Mouse (Mus musculus): ENCODE data around the gene Kif1b. TPM values are rescaled to one million over a fixed set of nuclear protein-coding genes. Genes with fewer than 3 reads are reported as not detected.

The Kif1b gene
- total and polyA plus RNA-seq, 3 experiments = 8.8 to 20.2 (median 16.3) TPM

- Histone ChIP-seq H3K79me2 (ENCODE audit: control insufficient read depth, insufficient read depth, low read length, poor library complexity) (no peaks in the 10 kb centered on the region), H3K9ac (ENCODE audit: control insufficient read depth, low read depth, low read length, poor library complexity, severe bottlenecking) (no peak overlapping the region), H3K27ac (ENCODE audit: control insufficient read depth, low read depth, low read length) (no peak overlapping the region), H3K27me3 (ENCODE audit: control insufficient read depth in 1 of 2, insufficient read depth in 2 of 2, low read length in 2 of 2) (no peaks in the 10 kb centered on the region), H3K4me1 (ENCODE audit: control insufficient read depth in 1 of 2, insufficient read depth in 2 of 2, low read length in 2 of 2) (no peaks in the 10 kb centered on the region), H3K36me3 (ENCODE audit: control insufficient read depth in 1 of 2, insufficient read depth in 2 of 2, low read length in 2 of 2) (0 out of 4 replicates have a peak, but pooled peaks cover 0 to 2% of the 10 kb centered on the region in 2 experiments), H3K9me3 (replicated peaks; ENCODE audit: insufficient read depth, low read length) (no peaks in the 10 kb centered on the region), H3K4me3 (ENCODE audit: control insufficient read depth in 1 of 2, insufficient read depth in 1 of 2, low read depth in 2 of 2, low read length in 2 of 2) (no peak overlapping the region)
- no peak for TF ChIP-seq USF2 (IDR thresholded peaks at IDR 0.05; ENCODE audit: borderline replicate concordance in 1 of 2, insufficient read depth in 1 of 2, low read depth in 1 of 2, low read length in 2 of 2)
- no peak for TF ChIP-seq ETS1 (IDR thresholded peaks at IDR 0.05; ENCODE audit: low read depth, low read length)
- no peak for TF ChIP-seq ZMIZ1 (IDR thresholded peaks at IDR 0.05; ENCODE audit: low read depth, low read length)
- TF ChIP-seq BHLHE40 (IDR thresholded peaks at IDR 0.05; ENCODE audit: borderline replicate concordance, low read depth, low read length) = no peak
- no peak for TF ChIP-seq POLR2AphosphoS2 (IDR thresholded peaks at IDR 0.05; ENCODE audit: low read length)
- no peak for TF ChIP-seq KAT2A (conservative IDR thresholded peaks at IDR 0.05; ENCODE audit: low read depth, low read length)
- TF ChIP-seq SMC3 (IDR thresholded peaks at IDR 0.05; ENCODE audit: low read depth, low read length) = no peak
- no peak for TF ChIP-seq JUND (IDR thresholded peaks at IDR 0.05; ENCODE audit: low read depth, low read length)
- TF ChIP-seq POLR2A (IDR thresholded peaks at IDR 0.05; ENCODE audit: control insufficient read depth in 1 of 2, insufficient read depth in 1 of 2, low read depth in 1 of 2, low read length in 2 of 2, poor library complexity in 1 of 2) = no peak
- no peak for TF ChIP-seq MEF2A (IDR thresholded peaks at IDR 0.05; ENCODE audit: extremely low read depth, insufficient replicate concordance, low read depth, low read length, poor library complexity, severe bottlenecking)
- no peak for TF ChIP-seq UBTF (IDR thresholded peaks at IDR 0.05; ENCODE audit: borderline replicate concordance, insufficient read depth, low read depth, low read length)
- TF ChIP-seq POLR2AphosphoS5 (IDR thresholded peaks at IDR 0.05; ENCODE audit: borderline replicate concordance, low read depth, low read length) = no peak
- TF ChIP-seq ZC3H11A (IDR thresholded peaks at IDR 0.05; ENCODE audit: low read depth, low read length) = no peak
- no peak for TF ChIP-seq MYC (IDR thresholded peaks at IDR 0.05; ENCODE audit: low read depth, low read length)
- no peak for TF ChIP-seq MYB (IDR thresholded peaks at IDR 0.05; ENCODE audit: low read depth, low read length)
- no peak for TF ChIP-seq CHD2 (IDR thresholded peaks at IDR 0.05; ENCODE audit: low read length)
- no peak for TF ChIP-seq ZKSCAN1 (IDR thresholded peaks at IDR 0.05; ENCODE audit: low read depth, low read length)
- no peak for TF ChIP-seq TBP (IDR thresholded peaks at IDR 0.05; ENCODE audit: low read depth, low read length)
- no peak for TF ChIP-seq MAFK (IDR thresholded peaks at IDR 0.05; ENCODE audit: borderline replicate concordance, low read depth, low read length)
- no peak for DNase-seq (ENCODE audit: low read depth, low spot score)
Measured at GRCm38 (mm10) chr4:149215982-149216381, 91.5 kb downstream of the Kif1b start.

GRCm38 (mm10) chr4:149215397-149215796 is 92.1 kb downstream of the Kif1b start:
- Histone ChIP-seq H3K9me3 (replicated peaks; ENCODE audit: insufficient read depth, low read length) (no peaks in the 10 kb centered on the region), H3K27ac (ENCODE audit: control insufficient read depth, low read depth, low read length) (no peak overlapping the region), H3K79me2 (ENCODE audit: control insufficient read depth, insufficient read depth, low read length, poor library complexity) (no peaks in the 10 kb centered on the region), H3K4me1 (ENCODE audit: control insufficient read depth in 1 of 2, insufficient read depth in 2 of 2, low read length in 2 of 2) (no peaks in the 10 kb centered on the region), H3K4me3 (ENCODE audit: control insufficient read depth in 1 of 2, insufficient read depth in 1 of 2, low read depth in 2 of 2, low read length in 2 of 2) (no peak overlapping the region), H3K9ac (ENCODE audit: control insufficient read depth, low read depth, low read length, poor library complexity, severe bottlenecking) (no peak overlapping the region), H3K36me3 (ENCODE audit: control insufficient read depth in 1 of 2, insufficient read depth in 2 of 2, low read length in 2 of 2) (0 out of 4 replicates have a peak, but pooled peaks cover 0 to 2% of the 10 kb centered on the region in 2 experiments), H3K27me3 (ENCODE audit: control insufficient read depth in 1 of 2, insufficient read depth in 2 of 2, low read length in 2 of 2) (no peaks in the 10 kb centered on the region)
- no peak for DNase-seq (ENCODE audit: low read depth, low spot score)
- TF ChIP-seq ZNF384 (IDR thresholded peaks at IDR 0.05; ENCODE audit: low read depth, low read length) (no peak), POLR2A (IDR thresholded peaks at IDR 0.05; ENCODE audit: control insufficient read depth in 1 of 2, insufficient read depth in 1 of 2, low read depth in 1 of 2, low read length in 2 of 2, poor library complexity in 1 of 2) (no peak), TAL1 (IDR thresholded peaks at IDR 0.05; ENCODE audit: low read length) (no peak), POLR2AphosphoS5 (IDR thresholded peaks at IDR 0.05; ENCODE audit: borderline replicate concordance, low read depth, low read length) (no peak), MAX (IDR thresholded peaks at IDR 0.05; ENCODE audit: low read length) (no peak), POLR2AphosphoS2 (IDR thresholded peaks at IDR 0.05; ENCODE audit: low read length) (no peak), UBTF (IDR thresholded peaks at IDR 0.05; ENCODE audit: borderline replicate concordance, insufficient read depth, low read depth, low read length) (no peak), SIN3A (IDR thresholded peaks at IDR 0.05; ENCODE audit: low read length) (no peak), JUND (IDR thresholded peaks at IDR 0.05; ENCODE audit: low read depth, low read length) (no peak), CHD2 (IDR thresholded peaks at IDR 0.05; ENCODE audit: low read length) (no peak), TBP (IDR thresholded peaks at IDR 0.05; ENCODE audit: low read depth, low read length) (no peak), MAFK (IDR thresholded peaks at IDR 0.05; ENCODE audit: borderline replicate concordance, low read depth, low read length) (no peak), RAD21 (IDR thresholded peaks at IDR 0.05; ENCODE audit: low read depth, low read length) (no peak), GABPA (IDR thresholded peaks at IDR 0.05; ENCODE audit: low read depth, low read length) (no peak), MXI1 (IDR thresholded peaks at IDR 0.05; ENCODE audit: low read depth, low read length) (no peak), BHLHE40 (IDR thresholded peaks at IDR 0.05; ENCODE audit: borderline replicate concordance, low read depth, low read length) (no peak), GATA1 (IDR thresholded peaks at IDR 0.05; ENCODE audit: low read depth, low read length) (no peak), HCFC1 (IDR thresholded peaks at IDR 0.05; ENCODE audit: low read depth, low read length) (no peak), MAZ (IDR thresholded peaks at IDR 0.05; ENCODE audit: low read depth, low read length) (no peak), CHD1 (IDR thresholded peaks at IDR 0.05; ENCODE audit: low read depth, low read length) (no peak)
